Mouse (Mus musculus) ovary, adult 2 months (tissue): ENCODE measurements around the gene Slfn1. TPM values are rescaled to one million over a fixed set of nuclear protein-coding genes. Genes with fewer than 3 reads are reported as not detected.

Experiments
- polyA plus RNA-seq: library from polyadenylated mRNA; depleted of rRNA; stranded (reverse); fragments of >200 nt; gene quantifications from 2 replicates; pipeline ENCODE4 v1.2.3, GENCODE M21; 2012; rRNA removed

The Slfn1 gene
- polyA plus RNA-seq, result 0.34 and 0.50 TPM in 2 replicates

DNA sequence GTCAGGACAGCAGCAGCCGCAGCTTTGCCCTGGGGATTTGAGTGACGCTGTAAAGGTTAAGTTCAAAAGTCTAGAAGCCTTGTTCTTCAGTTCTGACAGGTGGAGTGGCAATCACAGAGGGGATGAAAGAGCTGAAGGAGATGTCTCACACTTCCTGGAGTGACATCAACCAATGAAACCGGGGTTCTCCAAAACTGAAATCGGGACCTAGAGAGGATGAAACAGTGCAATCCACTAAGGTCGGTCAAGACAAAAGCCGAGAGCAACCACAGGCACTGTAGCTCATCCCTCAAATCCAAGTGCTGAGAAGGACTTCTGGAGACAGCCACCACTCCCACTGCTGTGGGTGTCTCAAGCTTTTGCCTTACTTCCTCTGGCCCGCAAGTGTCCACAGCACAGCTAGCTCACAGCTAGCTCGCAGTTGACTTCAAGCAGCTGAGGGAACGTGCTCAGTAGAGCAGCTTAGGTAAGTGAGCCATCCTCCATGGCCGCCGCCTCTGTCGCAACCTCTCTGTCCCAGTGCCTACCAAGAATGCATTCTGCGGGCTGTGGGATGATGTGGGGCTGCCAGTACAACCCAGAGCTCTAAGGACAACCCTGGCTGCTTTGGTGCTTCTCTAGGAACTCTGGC lies at the start of gene Slfn1:
Gene Slfn1 (plus strand): TSS at position 253 of the 631 bp plus-strand sequence.

Other genes starting within 250 kb of the Slfn1 start
- gene Rffl, start 245.6 kb upstream of the Slfn1 start, polyA plus RNA-seq, result 11.7 and 12.7 TPM in 2 replicates
- 18.5 and 26.8 TPM in 2 replicates for gene Rad51d, start 226.2 kb upstream of the Slfn1 start, polyA plus RNA-seq
- 0.09 and 0.30 TPM in 2 replicates for gene Fndc8, start 224.7 kb upstream of the Slfn1 start, polyA plus RNA-seq
- 91.1 and 92.9 TPM in 2 replicates for gene Nle1, start 208.4 kb upstream of the Slfn1 start, polyA plus RNA-seq
- 8.5 and 12.4 TPM in 2 replicates for gene Unc45b, start 206.3 kb upstream of the Slfn1 start, polyA plus RNA-seq
- gene Slfn5, start 165.5 kb upstream of the Slfn1 start, polyA plus RNA-seq, result 2.1 and 2.2 TPM in 2 replicates
- gene Slfn9, start 125.0 kb upstream of the Slfn1 start, polyA plus RNA-seq, result 0.76 and 0.91 TPM in 2 replicates
- 0.30 and 0.38 TPM in 2 replicates for gene Slfn8, start 96.0 kb upstream of the Slfn1 start, polyA plus RNA-seq
- gene Slfn2, start 51.7 kb upstream of the Slfn1 start, polyA plus RNA-seq, result 2.4 and 2.8 TPM in 2 replicates
- gene Slfn4, start 58.3 kb downstream of the Slfn1 start, polyA plus RNA-seq, result 0.34 and 0.53 TPM in 2 replicates
- gene Slfn3, start 74.5 kb downstream of the Slfn1 start, polyA plus RNA-seq, result 0.21 and 0.32 TPM in 2 replicates
- gene Slfn14, start 169.9 kb downstream of the Slfn1 start, polyA plus RNA-seq, result 0.58 and 0.93 TPM in 2 replicates
- gene Ap2b1, start 182.2 kb downstream of the Slfn1 start, polyA plus RNA-seq, result 31.6 and 37.4 TPM in 2 replicates
- 8.9 and 9.3 TPM in 2 replicates for gene Pex12, start 185.7 kb downstream of the Slfn1 start, polyA plus RNA-seq